Mouse (Mus musculus) neural tube, embryonic 13.5 days (tissue): Measurements from ENCODE around the gene Xpo6. TPM values are rescaled to one million over a fixed set of nuclear protein-coding genes. Genes with fewer than 3 reads are reported as not detected.

Source experiments
- ATAC-seq: fragments of 200-750 bp; cut with Nextera tagmentation; 2 replicates; pipeline ENCODE4 v1.8.0; 2017; ENCODE audit warnings: low read depth, mild to moderate bottlenecking, moderate TSS enrichment, moderate library complexity
- H3K27ac ChIP-seq: fragments of 300-500 bp; sonication (generic); replicated peaks from 2 replicates; pipeline ENCODE4 v1.5.1; 2015; ENCODE audit warnings: moderate library complexity, mild to moderate bottlenecking, inconsistent platforms
- H3K27me3 ChIP-seq: fragments of 300-500 bp; sonication (generic); 2 replicates; pipeline ENCODE4 v1.6.1; 2015; ENCODE audit warnings: mild to moderate bottlenecking, inconsistent platforms
- H3K36me3 ChIP-seq: fragments of 300-500 bp; sonication (generic); 2 replicates; pipeline ENCODE4 v1.6.1; 2015; ENCODE audit warnings: mild to moderate bottlenecking, inconsistent platforms
- H3K4me1 ChIP-seq: fragments of 300-500 bp; sonication (generic); replicated peaks from 2 replicates; pipeline ENCODE4 v1.6.1; 2015; ENCODE audit warnings: inconsistent platforms
- H3K4me2 ChIP-seq: fragments of 300-500 bp; sonication (generic); 2 replicates; pipeline ENCODE4 v1.6.1; 2015; ENCODE audit warnings: inconsistent platforms, mild to moderate bottlenecking, moderate library complexity
- H3K4me3 ChIP-seq: fragments of 300-500 bp; sonication (generic); 2 replicates; pipeline ENCODE4 v1.5.1; 2015; ENCODE audit warnings: mild to moderate bottlenecking, inconsistent platforms
- H3K9ac ChIP-seq: fragments of 300-500 bp; sonication (generic); 2 replicates; pipeline ENCODE4 v1.6.1; 2015; ENCODE audit warnings: moderate library complexity, mild to moderate bottlenecking, inconsistent platforms
- H3K9me3 ChIP-seq: fragments of 300-500 bp; sonication (generic); 2 replicates; pipeline ENCODE4 v1.6.1; 2016; ENCODE audit warnings: inconsistent platforms
- WGBS: fragments of 180-500 bp; shearing (Covaris S2); methylation state at CpG from one replicate; pipeline ENCODE4 v1.1.7; 2015; 5-methylcytosine and 5-hydroxymethylcytosine counted together
- polyA plus RNA-seq: library from polyadenylated mRNA; unstranded; fragments of >200 nt; fragmentation: Nextera tagmentation; extraction: Ambion mirVana; gene quantifications from 2 replicates; pipeline ENCODE4 v1.2.1, GENCODE M21; 2015

Xpo6 gene
- polyA plus RNA-seq, 1 experiment from 2014 or later, result 47.8 TPM

DNA sequence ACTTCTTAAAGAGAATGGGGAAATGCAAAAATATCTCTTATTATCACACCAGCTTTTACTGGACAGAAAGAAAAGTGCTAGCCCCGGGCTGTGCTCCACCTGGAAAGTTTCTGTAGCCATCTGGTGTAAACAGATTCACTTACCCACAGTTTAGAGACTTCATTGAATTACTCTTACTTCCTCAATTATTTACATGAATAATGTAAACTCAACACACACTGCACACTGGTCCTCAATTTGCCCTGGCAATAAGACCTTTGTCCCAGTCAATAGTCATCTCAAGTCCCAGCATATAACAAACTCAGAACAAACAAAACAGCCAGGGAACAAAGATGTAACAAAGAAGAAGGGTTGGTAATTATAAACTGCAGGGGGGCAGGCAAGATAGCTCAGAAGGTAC lies 44.6 kb downstream of the Xpo6 start:
- Histone ChIP-seq H3K4me1 (no peaks in the 10 kb centered on the region), H3K4me3 (no peak overlapping the region), H3K27ac (no peak overlapping the region), H3K4me2 (no peak overlapping the region), H3K9ac (no peak overlapping the region), H3K27me3 (no peaks in the 10 kb centered on the region), H3K9me3 (no peaks in the 10 kb centered on the region), H3K36me3 (peaks cover 74% of the 10 kb centered on the region)
- 68% methylated on average over 1 of the region's 1 CpGs for WGBS
- no peak for ATAC-seq

DNA sequence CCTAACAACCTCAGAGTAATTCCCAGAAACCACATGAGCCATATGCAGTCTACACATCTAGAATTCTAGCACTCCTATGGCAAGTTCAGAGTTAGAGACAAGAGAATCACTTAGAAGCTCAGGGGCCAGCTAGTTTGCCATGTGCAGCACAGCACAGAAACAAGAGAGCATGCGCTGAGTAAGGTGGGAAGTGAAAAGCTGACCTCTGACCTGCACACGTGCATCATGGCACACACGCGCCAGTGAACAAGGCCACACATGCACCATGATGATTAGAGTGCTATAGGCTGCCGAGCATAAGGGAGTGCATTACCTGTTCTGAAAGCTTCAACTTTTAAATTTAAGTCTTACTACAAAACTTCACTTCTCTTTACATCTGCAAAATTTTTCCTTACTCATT lies 45.6 kb downstream of the Xpo6 start:
- Histone ChIP-seq H3K4me2 (no peak overlapping the region), H3K27ac (no peak overlapping the region), H3K9ac (no peak overlapping the region), H3K36me3 (peaks cover 69% of the 10 kb centered on the region), H3K9me3 (no peaks in the 10 kb centered on the region), H3K4me1 (no peaks in the 10 kb centered on the region), H3K27me3 (no peaks in the 10 kb centered on the region), H3K4me3 (no peak overlapping the region)
- WGBS, result 89% methylated on average over 5 of the region's 5 CpGs
- ATAC-seq, result no peak

DNA sequence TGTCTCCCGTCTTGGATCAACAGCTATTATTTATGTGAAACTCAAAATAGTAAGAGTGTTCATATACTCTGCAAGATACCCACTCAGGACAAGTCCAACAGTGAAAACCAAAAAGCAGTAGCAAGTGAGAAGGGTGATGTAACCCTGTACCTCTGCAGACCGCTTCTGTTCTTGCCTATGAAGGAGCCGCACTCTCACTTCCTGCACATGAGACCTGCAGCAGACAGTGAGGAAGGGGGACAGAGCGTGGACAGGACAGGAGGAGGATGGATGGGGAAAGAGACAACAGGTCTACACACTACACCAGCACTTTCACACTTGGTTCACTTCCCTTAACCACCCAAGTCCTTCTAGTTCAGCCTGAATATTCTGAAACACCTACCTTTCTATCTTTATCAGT lies 48.0 kb downstream of the Xpo6 start:
- 98% methylated on average over 4 of the region's 4 CpGs for WGBS
- Histone ChIP-seq H3K4me3 (no peak overlapping the region), H3K27ac (no peak overlapping the region), H3K9ac (no peak overlapping the region), H3K9me3 (no peaks in the 10 kb centered on the region), H3K4me1 (no peaks in the 10 kb centered on the region), H3K27me3 (no peaks in the 10 kb centered on the region), H3K4me2 (no peak overlapping the region), H3K36me3 (peaks cover 76% of the 10 kb centered on the region)
- no peak for ATAC-seq

DNA sequence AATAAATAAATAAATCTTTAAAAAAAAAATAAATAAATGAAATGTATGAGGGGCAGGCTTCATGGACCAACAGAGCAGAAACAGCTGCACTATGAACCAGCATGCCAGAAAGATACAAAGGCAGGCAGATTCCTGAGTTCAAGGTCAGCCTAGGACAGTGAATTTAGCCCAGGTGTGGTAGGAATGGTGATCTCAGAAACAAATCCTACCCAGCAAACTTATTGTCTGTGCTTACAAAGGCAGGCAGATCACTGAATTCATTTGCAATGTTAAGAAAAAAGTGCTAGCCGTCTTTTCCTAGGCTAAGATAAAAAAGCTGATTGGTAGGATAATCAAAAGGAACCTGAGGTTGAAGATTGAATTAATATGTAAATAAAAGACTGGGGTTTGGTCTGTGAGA lies 54.1 kb downstream of the Xpo6 start:
- Histone ChIP-seq H3K27me3 (no peaks in the 10 kb centered on the region), H3K4me2 (no peak overlapping the region), H3K4me1 (no peaks in the 10 kb centered on the region), H3K9me3 (no peaks in the 10 kb centered on the region), H3K36me3 (peaks cover 76% of the 10 kb centered on the region), H3K27ac (no peak overlapping the region), H3K4me3 (no peak overlapping the region), H3K9ac (no peak overlapping the region)
- WGBS, result 91% methylated on average over 1 of the region's 1 CpGs
- ATAC-seq, result no peak

DNA sequence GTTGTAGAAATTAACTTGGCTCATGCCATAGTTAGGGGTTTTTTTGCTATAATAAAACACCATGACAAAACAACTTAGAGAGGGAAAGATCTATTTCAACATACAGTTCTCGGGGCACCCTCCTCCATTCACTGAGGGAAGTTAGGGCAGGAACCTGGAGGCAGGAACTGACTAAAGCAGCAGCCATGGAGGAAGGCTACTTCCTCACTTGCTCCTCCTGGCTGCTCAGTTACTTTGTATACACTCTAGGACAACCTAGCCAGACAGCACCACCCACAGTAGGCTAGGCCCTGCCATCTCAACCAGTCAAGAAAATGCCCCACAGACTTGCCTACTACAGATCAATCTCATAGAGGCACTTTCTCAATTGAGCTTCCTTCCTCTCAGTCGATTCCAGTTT lies 55.9 kb downstream of the Xpo6 start:
- Histone ChIP-seq H3K36me3 (peaks cover 81% of the 10 kb centered on the region), H3K4me3 (no peak overlapping the region), H3K9me3 (no peaks in the 10 kb centered on the region), H3K4me2 (no peak overlapping the region), H3K27me3 (no peaks in the 10 kb centered on the region), H3K4me1 (no peaks in the 10 kb centered on the region), H3K9ac (no peak overlapping the region), H3K27ac (no peak overlapping the region)
- ATAC-seq, result no peak
- WGBS, result 81% methylated on average over 2 of the region's 2 CpGs

DNA sequence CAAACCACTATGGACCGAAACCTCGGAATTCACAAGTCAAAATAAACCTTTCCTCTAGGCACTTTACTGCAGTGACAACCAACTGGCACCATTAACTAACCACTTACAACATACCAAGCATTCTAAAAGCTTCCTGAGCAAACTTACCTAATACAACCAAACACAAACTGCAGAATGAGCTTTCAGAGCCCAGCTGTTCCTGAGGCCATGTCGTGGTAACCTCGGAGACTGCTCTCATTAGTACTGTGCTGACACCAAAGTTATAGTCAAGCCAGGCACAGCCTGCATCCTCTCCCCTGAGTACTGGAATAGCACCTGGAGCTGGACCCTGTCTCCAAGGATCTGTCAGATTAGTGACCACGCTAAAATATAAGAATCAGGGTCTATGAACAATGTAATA lies 62.5 kb downstream of the Xpo6 start:
- Histone ChIP-seq H3K9me3 (no peaks in the 10 kb centered on the region), H3K27ac (no peak overlapping the region), H3K4me2 (no peak overlapping the region), H3K4me3 (no peak overlapping the region), H3K36me3 (peaks cover 68% of the 10 kb centered on the region), H3K4me1 (no peaks in the 10 kb centered on the region), H3K27me3 (no peaks in the 10 kb centered on the region), H3K9ac (no peak overlapping the region)
- no peak for ATAC-seq
- 90% methylated on average over 5 of the region's 5 CpGs for WGBS

DNA sequence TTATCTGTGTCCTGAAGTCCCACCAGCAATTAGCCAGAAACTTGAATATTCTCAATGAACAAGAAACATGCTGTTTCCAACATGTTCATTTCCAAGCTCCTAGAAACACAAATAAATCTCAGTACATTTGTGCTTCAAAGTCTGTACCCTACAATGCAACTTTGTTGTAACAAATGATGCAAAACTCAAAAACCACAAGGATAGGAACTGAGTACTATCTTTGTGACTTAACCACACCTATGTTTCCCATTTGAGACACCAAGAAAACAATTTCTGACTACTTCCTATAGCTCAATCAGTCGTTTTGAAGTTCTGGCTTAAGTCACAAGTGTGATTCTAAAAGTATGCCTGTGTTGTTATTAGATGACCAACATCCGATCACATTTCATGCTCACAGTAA lies 64.9 kb downstream of the Xpo6 start:
- ATAC-seq, result no peak
- H3K4me1 ChIP-seq, result no peaks in the 10 kb centered on the region
- peaks cover 72% of the 10 kb centered on the region for H3K36me3 ChIP-seq
- no peaks in the 10 kb centered on the region for H3K9me3 ChIP-seq
- H3K27ac ChIP-seq, result no peak overlapping the region
- no peak overlapping the region for H3K4me3 ChIP-seq
- no peak overlapping the region for H3K4me2 ChIP-seq
- 87% methylated on average over 2 of the region's 2 CpGs for WGBS
- H3K9ac ChIP-seq, result no peak overlapping the region
- H3K27me3 ChIP-seq, result no peaks in the 10 kb centered on the region

DNA sequence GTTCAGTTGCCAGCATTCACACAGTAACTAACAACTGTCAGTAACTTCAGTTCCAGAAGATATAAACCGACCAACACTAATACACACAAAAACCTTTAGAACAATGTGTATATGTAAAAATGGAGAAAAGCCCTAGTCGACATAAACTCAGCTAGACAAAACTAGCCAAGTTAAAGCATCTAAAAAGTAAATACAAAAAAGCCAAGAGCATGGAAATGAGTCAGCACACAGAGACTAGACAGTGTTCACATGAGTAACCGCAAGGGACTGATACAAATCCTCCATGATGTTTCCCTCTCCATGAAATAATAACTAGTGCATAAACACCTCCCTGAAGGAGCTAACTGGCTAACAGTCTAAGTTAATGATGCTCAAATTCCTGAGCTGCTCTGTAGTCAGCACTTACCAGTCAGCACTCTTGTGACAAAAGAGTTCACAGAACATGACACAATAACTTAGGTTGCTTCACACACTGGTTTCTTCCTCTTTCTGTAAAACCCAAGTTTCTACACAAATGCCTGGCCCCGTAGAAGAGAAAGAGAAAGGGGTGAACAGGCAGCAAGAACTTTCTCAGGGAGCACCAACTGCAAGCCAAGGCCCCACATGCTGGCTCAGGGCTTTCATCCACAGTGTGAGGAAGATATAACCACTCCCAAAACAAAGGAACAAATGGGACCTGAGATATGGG lies 65.5 kb downstream of the Xpo6 start:
- Histone ChIP-seq H3K9ac (no peak overlapping the region), H3K36me3 (peaks cover 72% of the 10 kb centered on the region), H3K4me3 (no peak overlapping the region), H3K27ac (no peak overlapping the region), H3K4me1 (no peaks in the 10 kb centered on the region), H3K27me3 (no peaks in the 10 kb centered on the region), H3K4me2 (no peak overlapping the region), H3K9me3 (no peaks in the 10 kb centered on the region)
- WGBS, result 92% methylated on average over 4 of the region's 4 CpGs
- no peak for ATAC-seq

DNA sequence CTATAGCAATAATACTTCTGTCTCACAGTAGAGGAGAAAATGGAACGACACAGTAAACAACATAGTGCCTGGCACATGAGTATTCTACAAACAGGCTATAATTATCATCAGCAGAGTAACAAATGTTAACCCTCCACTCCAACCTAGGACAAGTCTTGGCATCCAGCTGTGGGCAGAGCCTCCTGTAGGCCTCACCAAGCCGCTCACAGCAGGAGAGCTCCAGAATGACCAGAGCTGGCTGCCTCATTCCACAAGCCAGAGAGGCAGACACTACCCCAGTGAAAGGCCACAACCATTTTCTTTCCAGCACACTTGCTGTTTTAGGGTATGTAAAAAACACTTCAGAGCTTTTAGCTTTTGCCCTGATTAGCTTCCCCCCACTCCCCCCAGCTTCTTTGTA lies 72.6 kb downstream of the Xpo6 start:
- ATAC-seq, result no peak
- no peaks in the 10 kb centered on the region for H3K4me1 ChIP-seq
- no peak overlapping the region for H3K27ac ChIP-seq
- H3K36me3 ChIP-seq, result peaks cover 76% of the 10 kb centered on the region
- 40% methylated on average over 2 of the region's 2 CpGs for WGBS
- H3K4me2 ChIP-seq, result no peak overlapping the region
- H3K9ac ChIP-seq, result no peak overlapping the region
- no peak overlapping the region for H3K4me3 ChIP-seq
- H3K27me3 ChIP-seq, result no peaks in the 10 kb centered on the region
- no peaks in the 10 kb centered on the region for H3K9me3 ChIP-seq

DNA sequence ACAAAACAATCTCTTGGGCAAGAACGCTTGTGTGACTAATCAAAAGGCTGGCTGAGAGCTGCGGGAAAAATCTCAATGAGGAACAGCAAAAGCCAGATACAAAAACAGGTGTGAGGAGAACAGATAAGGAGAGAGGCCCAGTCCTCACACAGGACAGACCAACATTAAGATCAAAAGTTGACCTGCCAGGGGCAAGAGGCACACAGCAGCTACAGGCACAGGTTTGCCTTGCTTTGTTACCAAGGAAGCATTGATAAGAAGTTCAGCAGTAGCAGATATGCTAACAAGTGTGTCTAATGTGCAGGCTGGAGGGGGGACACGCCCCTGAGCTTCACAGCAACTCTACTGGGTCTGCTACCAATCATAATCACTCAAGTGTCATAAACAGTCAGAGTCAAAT lies 73.8 kb downstream of the Xpo6 start:
- no peak overlapping the region for H3K4me2 ChIP-seq
- H3K9ac ChIP-seq, result no peak overlapping the region
- no peak for ATAC-seq
- H3K4me1 ChIP-seq, result no peaks in the 10 kb centered on the region
- H3K27me3 ChIP-seq, result no peaks in the 10 kb centered on the region
- no peak overlapping the region for H3K27ac ChIP-seq
- H3K4me3 ChIP-seq, result no peak overlapping the region
- WGBS, result 75% methylated on average over 3 of the region's 3 CpGs
- no peaks in the 10 kb centered on the region for H3K9me3 ChIP-seq
- peaks cover 78% of the 10 kb centered on the region for H3K36me3 ChIP-seq

DNA sequence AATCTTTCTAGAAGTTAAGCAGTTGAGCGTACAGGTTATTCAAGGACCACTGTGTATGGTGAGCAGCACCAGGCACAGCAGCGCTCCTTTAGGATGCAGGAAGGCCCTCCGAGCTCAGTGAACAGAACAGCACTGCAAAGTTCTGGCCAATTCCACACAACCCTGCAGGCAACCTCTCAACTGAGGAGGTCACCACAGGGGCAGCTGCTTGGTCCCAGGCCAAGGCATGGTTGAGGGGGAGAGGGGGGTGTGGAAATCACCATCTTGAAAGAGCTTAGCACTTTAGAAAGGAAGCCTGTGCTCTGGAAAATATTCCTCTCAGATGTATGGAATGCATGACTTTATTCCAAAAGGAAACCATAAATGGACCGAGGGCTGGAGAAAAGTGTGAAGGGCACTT lies 78.8 kb downstream of the Xpo6 start:
- H3K36me3 ChIP-seq, result peaks cover 84% of the 10 kb centered on the region
- 87% methylated on average over 4 of the region's 4 CpGs for WGBS

DNA sequence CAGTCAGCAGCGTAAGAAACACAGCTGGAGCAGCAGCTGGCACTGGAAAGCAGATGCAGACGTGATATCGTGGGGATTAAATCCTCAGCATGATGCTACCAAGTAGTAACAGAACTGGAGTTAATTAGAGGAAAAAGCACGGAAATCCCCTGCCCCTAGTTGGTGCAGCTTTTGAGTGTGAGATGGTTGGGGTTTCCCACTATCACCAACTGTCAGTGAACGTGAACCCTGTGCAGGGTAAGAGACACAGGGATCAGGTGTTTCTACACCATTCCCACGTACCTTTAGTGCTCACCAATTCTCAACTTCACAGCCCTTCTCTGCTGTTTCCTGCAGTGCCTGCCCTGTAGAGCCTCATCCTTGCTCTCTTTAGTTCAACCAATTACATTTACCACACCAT lies 80.5 kb downstream of the Xpo6 start:
- Histone ChIP-seq H3K4me3 (no peak overlapping the region), H3K4me1 (no peaks in the 10 kb centered on the region), H3K36me3 (peaks cover 81% of the 10 kb centered on the region), H3K27ac (no peak overlapping the region), H3K4me2 (no peak overlapping the region), H3K9ac (no peak overlapping the region), H3K27me3 (no peaks in the 10 kb centered on the region), H3K9me3 (no peaks in the 10 kb centered on the region)
- no peak for ATAC-seq
- 88% methylated on average over 6 of the region's 6 CpGs for WGBS

More for the DNA sequence above, 78.8 kb downstream of the Xpo6 start:
- Histone ChIP-seq H3K4me1 (no peaks in the 10 kb centered on the region), H3K4me3 (no peak overlapping the region), H3K4me2 (no peak overlapping the region), H3K9ac (no peak overlapping the region), H3K9me3 (no peaks in the 10 kb centered on the region), H3K27ac (no peak overlapping the region), H3K27me3 (no peaks in the 10 kb centered on the region)
- ATAC-seq, result no peak

DNA sequence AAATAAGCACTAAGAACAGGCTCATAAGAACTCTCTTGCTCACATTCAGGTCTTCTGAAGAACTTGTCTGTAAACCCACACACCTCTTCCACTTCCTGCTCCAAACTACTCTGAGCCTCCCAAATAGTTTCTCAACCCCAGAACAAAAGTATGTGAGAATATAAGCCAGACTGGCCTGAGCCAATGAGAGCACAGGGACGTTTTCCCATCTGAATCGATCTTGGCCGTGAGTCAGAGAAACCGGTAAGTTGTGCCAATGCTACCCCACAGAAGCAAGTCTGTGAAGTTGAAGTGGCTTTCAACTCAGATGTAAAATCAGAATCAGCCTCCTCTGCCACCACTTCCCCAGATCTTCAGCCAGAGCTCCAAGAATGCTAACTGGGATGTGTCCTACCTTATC lies 87.0 kb downstream of the Xpo6 start:
- WGBS, result 93% methylated on average over 4 of the region's 4 CpGs
- no peak for ATAC-seq
- H3K9me3 ChIP-seq, result no peaks in the 10 kb centered on the region

More for the DNA sequence above, 87.0 kb downstream of the Xpo6 start:
- Histone ChIP-seq H3K9ac (no peak overlapping the region), H3K4me3 (no peak overlapping the region), H3K27ac (no peak overlapping the region), H3K4me1 (no peaks in the 10 kb centered on the region), H3K36me3 (peaks cover 78% of the 10 kb centered on the region), H3K27me3 (no peaks in the 10 kb centered on the region), H3K4me2 (no peak overlapping the region)
